Mouse (Mus musculus) liver, adult 2 months (tissue): ENCODE measurements at regions not wholly inside any gene's neighbourhood (a gene's known extent, or its start where the extent isn't known, plus 50 kb on each side); places are given as distances from the start of the nearest gene placed in this dataset.

Source experiments
- CTCF ChIP-seq: fragments of 200-500 bp; IDR thresholded peaks from 2 replicates; pipeline ENCODE4 v1.5.1; 2011; ENCODE audit warnings: low read depth, low read length, control low read depth
- POLR2A ChIP-seq: fragments of 200-500 bp; IDR thresholded peaks from 2 replicates; pipeline ENCODE4 v1.6.1; 2011; ENCODE audit warnings: low read length, control low read depth; ENCODE audit not compliant: insufficient read depth; ENCODE audit errors: extremely low read depth

DNA sequence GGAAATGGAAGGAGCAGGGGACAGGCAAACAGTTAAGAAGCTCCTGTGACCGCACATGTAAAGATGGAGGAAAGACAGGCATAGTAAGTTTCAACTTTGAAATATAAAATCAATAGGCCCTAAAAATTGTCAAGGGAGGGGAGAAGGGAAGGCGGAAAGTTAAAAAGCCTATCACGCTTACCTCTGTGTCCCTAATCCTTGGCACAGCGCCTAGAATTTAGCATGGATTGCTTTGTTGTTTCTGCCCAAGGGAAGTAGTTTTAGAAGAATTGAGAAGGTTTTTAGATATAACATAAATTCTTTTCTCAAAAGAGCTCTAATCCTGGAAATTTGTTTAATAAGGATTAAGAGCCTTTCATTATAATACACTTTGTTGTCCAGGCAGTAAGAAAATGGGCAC lies 300.6 kb upstream of the Epha4 start:
- no peak for TF ChIP-seq CTCF
- no peak for TF ChIP-seq POLR2A
